Mouse (Mus musculus) G1E (cell line): ENCODE data around the gene Brip1. TPM values are rescaled to one million over a fixed set of nuclear protein-coding genes. Genes with fewer than 3 reads are reported as not detected.

Experiments
- ATAC-seq: 2 replicates; pipeline ENCODE4 v1.8.0; 2016; ENCODE audit warnings: mild to moderate bottlenecking; ENCODE audit not compliant: insufficient number of reproducible peaks, poor library complexity, low FRiP score, severe bottlenecking; ENCODE audit errors: extremely low read depth
- DNase-seq: peaks from one replicate; pipeline ENCODE4 v3.0.0; 2012; ENCODE audit warnings: low spot score
- H3K27me3 ChIP-seq: 2 replicates; pipeline ENCODE4 v1.6.1; 2012; ENCODE audit warnings: mild to moderate bottlenecking, low read length, inconsistent platforms; ENCODE audit not compliant: insufficient read depth
- H3K36me3 ChIP-seq: replicated peaks from 2 replicates; pipeline ENCODE3; 2012; ENCODE audit warnings: mild to moderate bottlenecking, inconsistent platforms
- H3K4me1 ChIP-seq: 2 replicates; pipeline ENCODE4 v1.6.1; 2012; ENCODE audit warnings: low read depth, low read length, inconsistent platforms, mixed read lengths; ENCODE audit not compliant: insufficient read depth
- H3K4me3 ChIP-seq: 2 replicates; pipeline ENCODE4 v1.5.1; 2012; ENCODE audit warnings: low read depth, mild to moderate bottlenecking, inconsistent platforms, low read length, moderate library complexity, mixed read lengths
- H3K9me3 ChIP-seq: replicated peaks from 2 replicates; pipeline ENCODE4 v1.6.1; 2012; ENCODE audit warnings: inconsistent platforms
- CTCF ChIP-seq: IDR thresholded peaks from 2 replicates; pipeline ENCODE4 v1.5.1; 2012; ENCODE audit warnings: low read depth, low read length, inconsistent platforms, mixed read lengths
- GATA1 ChIP-seq: IDR thresholded peaks from 2 replicates; pipeline ENCODE4 v1.6.1; 2012; ENCODE audit warnings: borderline replicate concordance, low read length, inconsistent platforms, mixed read lengths
- GATA2 ChIP-seq: IDR thresholded peaks from 2 replicates; pipeline ENCODE4 v1.6.1; 2012; ENCODE audit warnings: low read depth, low read length, inconsistent platforms, borderline replicate concordance
- POLR2AphosphoS5 ChIP-seq: IDR thresholded peaks from 2 replicates; pipeline ENCODE4 v1.6.1; 2012; ENCODE audit warnings: low read depth, low read length, inconsistent platforms; ENCODE audit not compliant: insufficient replicate concordance
- TAL1 ChIP-seq: conservative IDR thresholded peaks from 2 replicates; pipeline ENCODE4 v1.6.1; 2012; ENCODE audit warnings: low read depth, low read length, inconsistent platforms, mixed read lengths
- polyA plus RNA-seq: library from polyadenylated mRNA; stranded (reverse); fragments of >175 nt; gene quantifications from 2 replicates; pipeline ENCODE4 v1.2.3, GENCODE M21; 2012
- total RNA-seq, 2 experiments: library from RNA; stranded (forward) in 1 of 2; stranded (reverse) in 1 of 2; fragments of 200-1000 nt in 1 of 2; fragments of >200 nt in 1 of 2; fragmentation: Nextera tagmentation in 1 of 2; gene quantifications; 2 replicates each; pipeline ENCODE4 v1.2.3; 2014 to 2017

Brip1 gene
- total and polyA plus RNA-seq, 3 experiments: 1.1 to 23.0 (median 22.2) TPM

- Histone ChIP-seq H3K36me3 (peaks cover 43% of the 10 kb centered on the region), H3K4me1 (no peaks in the 10 kb centered on the region), H3K4me3 (no peak overlapping the region), H3K27me3 (no peaks in the 10 kb centered on the region), H3K9me3 (no peaks in the 10 kb centered on the region)
- DNase-seq (no peak), ATAC-seq (no peak)
- TF ChIP-seq POLR2AphosphoS5 (no peak), GATA2 (no peak), GATA1 (no peak), TAL1 (no peak), CTCF (no peak)
These were observed 69.7 kb downstream of the Brip1 start for GRCm38 (mm10) chr11:86131324-86131723.

- TF ChIP-seq GATA1 (no peak), CTCF (no peak), POLR2AphosphoS5 (no peak), GATA2 (no peak), TAL1 (no peak)
- Histone ChIP-seq H3K9me3 (no peaks in the 10 kb centered on the region), H3K36me3 (peaks cover 10% of the 10 kb centered on the region), H3K4me1 (peaks cover 10% of the 10 kb centered on the region), H3K4me3 (no peak overlapping the region), H3K27me3 (no peaks in the 10 kb centered on the region)
- peak; percentile 7 for DNase-seq
- ATAC-seq: no peak
These were observed 83.7 kb downstream of the Brip1 start for GRCm38 (mm10) chr11:86117078-86117869.

- ATAC-seq: no peak
- no peak for DNase-seq
These were observed 85.0 kb downstream of the Brip1 start for GRCm38 (mm10) chr11:86115955-86116354.

GRCm38 (mm10) chr11:86107276-86107675 lies 93.7 kb downstream of the Brip1 start:
- TF ChIP-seq GATA2 (no peak), TAL1 (no peak), CTCF (no peak), GATA1 (no peak), POLR2AphosphoS5 (no peak)
- Histone ChIP-seq H3K9me3 (no peaks in the 10 kb centered on the region), H3K4me1 (no peaks in the 10 kb centered on the region), H3K27me3 (no peaks in the 10 kb centered on the region), H3K36me3 (peaks cover 34% of the 10 kb centered on the region), H3K4me3 (no peak overlapping the region)
- DNase-seq (no peak), ATAC-seq (no peak)

More at GRCm38 (mm10) chr11:86115955-86116354, 85.0 kb downstream of the Brip1 start:
- H3K4me1 ChIP-seq: peaks cover 10% of the 10 kb centered on the region
- TF ChIP-seq CTCF (no peak), GATA1 (no peak), GATA2 (no peak)
- no peak overlapping the region for H3K4me3 ChIP-seq
- no peaks in the 10 kb centered on the region for H3K9me3 ChIP-seq
- no peaks in the 10 kb centered on the region for H3K27me3 ChIP-seq
- peaks cover 10% of the 10 kb centered on the region for H3K36me3 ChIP-seq

GRCm38 (mm10) chr11:86106596-86106995 lies 94.4 kb downstream of the Brip1 start:
- no peaks in the 10 kb centered on the region for H3K4me1 ChIP-seq
- peaks cover 34% of the 10 kb centered on the region for H3K36me3 ChIP-seq
- no peak for TF ChIP-seq CTCF
- no peaks in the 10 kb centered on the region for H3K9me3 ChIP-seq
- H3K27me3 ChIP-seq: no peaks in the 10 kb centered on the region
- no peak for ATAC-seq
- H3K4me3 ChIP-seq: no peak overlapping the region
- DNase-seq: no peak

- ATAC-seq: no peak
- peaks cover 36% of the 10 kb centered on the region for H3K36me3 ChIP-seq
These were observed 99.8 kb downstream of the Brip1 start for GRCm38 (mm10) chr11:86101191-86101590.

GRCm38 (mm10) chr11:86099341-86099740 lies 101.7 kb downstream of the Brip1 start:
- no peaks in the 10 kb centered on the region for H3K4me1 ChIP-seq
- TF ChIP-seq GATA2: no peak
- H3K36me3 ChIP-seq: peaks cover 34% of the 10 kb centered on the region
- no peak for DNase-seq
- H3K27me3 ChIP-seq: no peaks in the 10 kb centered on the region
- no peak overlapping the region for H3K4me3 ChIP-seq
- ATAC-seq: no peak
- H3K9me3 ChIP-seq: 0 out of 2 replicates have a peak, but pooled peaks cover 2% of the 10 kb centered on the region

More at GRCm38 (mm10) chr11:86101191-86101590, 99.8 kb downstream of the Brip1 start:
- DNase-seq: no peak
- Histone ChIP-seq H3K27me3 (no peaks in the 10 kb centered on the region), H3K4me1 (no peaks in the 10 kb centered on the region), H3K4me3 (no peak overlapping the region), H3K9me3 (0 out of 2 replicates have a peak, but pooled peaks cover 2% of the 10 kb centered on the region)
- TF ChIP-seq TAL1: no peak
- no peak for TF ChIP-seq GATA1
- TF ChIP-seq GATA2: no peak
- no peak for TF ChIP-seq POLR2AphosphoS5
- TF ChIP-seq CTCF: no peak
